Mouse (Mus musculus): ENCODE data around the gene Zfp658. TPM values are rescaled to one million over a fixed set of nuclear protein-coding genes. Genes with fewer than 3 reads are reported as not detected.
A peak's percentile ranks its signal among the peaks of the same experiment; 100 is the strongest.

Gene Zfp658
- 1 to 10 TPM; 2.8 to 4.3 (median 3.3) TPM for polyA plus RNA-seq (2017; shearing (Covaris generic))

DNA sequence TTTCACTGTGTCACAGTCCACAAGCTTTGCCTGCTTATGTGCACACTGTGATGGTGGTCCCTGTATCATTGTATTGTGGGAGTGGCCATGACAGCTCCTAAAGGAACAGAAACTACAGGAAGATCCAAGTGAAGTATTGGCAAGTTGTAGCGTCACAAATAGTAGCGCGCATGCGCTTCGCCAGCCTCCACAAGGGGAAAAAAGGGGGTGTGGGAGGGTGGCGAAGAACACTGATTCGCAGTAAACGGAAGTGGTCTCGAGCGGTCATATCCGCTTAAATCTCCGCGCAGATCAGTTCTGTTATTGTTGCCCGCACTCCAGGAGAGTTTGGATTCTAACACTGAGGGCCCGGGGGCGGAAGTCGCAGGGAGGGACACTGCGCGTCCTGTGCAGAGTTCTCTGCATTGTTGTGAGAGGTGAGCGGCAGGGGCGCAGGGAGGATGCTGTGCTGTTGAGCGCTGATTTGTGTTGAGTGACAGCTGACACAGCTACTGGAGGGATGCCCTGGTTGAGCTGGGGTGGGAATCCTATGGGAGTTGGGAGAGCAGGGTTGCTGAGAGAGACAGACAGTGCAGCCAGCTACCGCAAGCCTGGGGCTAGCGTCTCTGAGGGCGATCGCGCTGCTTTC lies at the start of gene Zfp658:
TSS of gene Zfp658 (plus strand) at position 251 of the 628 bp plus-strand sequence.
- peak; percentile 94 for ATAC-seq

DNA sequence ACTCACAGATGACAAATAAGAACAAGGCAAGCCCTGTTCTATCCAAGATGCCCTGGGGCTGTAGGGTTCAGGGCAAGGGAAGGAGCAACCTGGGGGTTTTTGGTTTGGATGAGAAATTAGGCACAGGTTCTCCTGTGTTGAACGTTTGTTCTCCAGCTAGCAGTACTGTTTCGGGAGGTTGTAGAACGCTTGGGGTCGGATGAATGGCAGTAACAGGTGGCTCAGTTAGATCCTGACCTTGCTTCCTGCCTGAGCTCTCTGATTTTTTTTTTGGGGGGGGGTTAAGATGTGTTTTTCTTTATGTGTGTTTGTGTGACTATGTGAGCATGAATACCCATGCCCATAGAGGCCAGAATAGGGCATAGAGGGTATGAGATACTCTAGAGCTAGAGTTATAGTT lies 49.5 kb upstream of the Zfp658 start:
- ATAC-seq = no peak

DNA sequence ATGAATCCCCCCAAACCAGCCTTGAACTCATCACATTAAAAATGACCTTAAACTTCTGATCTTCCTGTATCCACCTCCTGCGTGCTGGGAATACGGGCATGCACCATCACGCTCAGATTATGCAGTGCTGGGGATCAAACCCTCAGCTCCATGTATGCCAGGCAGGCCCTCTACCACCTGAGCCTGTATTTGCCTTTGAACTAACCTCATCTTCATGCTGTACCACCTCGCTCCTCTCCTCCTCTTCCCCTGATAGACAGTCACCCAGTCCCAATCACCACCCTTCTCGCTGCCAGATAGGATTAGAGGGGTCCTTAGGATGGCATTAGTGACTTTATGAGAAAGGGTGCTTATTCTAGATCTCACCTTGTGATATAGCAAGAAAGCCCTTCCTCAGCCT lies 47.0 kb upstream of the Zfp658 start:
- no peak for ATAC-seq

DNA sequence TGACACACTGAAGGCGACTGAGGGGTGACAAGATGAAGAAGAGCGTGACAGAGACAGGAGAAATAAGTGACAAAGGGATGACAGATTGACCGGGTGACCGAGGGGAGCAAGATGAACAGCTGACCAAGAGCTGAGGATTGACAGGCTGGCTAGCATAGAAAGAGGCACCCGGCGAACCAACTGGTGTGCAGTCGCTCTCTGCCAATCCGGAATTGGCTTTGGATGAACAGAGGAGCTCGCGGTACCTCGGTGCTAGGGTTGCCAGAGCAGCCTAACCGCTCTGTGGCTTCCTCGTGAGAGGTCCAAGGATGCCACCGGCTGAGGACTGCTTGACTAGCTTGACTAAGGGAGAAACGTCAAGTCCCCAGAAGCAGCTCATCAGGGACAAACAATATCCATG lies 43.7 kb upstream of the Zfp658 start:
- ATAC-seq = no peak

DNA sequence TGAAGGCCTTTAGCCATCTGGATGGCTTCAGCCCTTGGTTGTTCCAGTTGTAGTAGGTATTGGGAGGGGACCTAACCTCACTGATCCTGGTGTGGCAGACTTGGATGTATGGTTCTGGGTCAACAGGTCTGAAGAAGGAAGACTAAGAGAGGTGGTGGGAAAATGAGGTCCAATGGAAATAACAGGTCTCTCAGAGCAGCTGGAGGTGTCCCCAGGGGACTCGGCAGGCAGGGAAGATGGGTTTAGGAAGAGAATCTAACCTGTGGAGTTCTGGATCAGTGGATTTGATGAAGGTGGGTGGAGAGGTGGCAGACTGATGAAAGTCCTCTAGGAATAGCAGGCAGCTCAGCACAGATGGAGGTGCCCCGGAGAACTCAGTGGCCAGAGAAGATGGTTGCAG lies 39.3 kb upstream of the Zfp658 start:
- ATAC-seq = no peak

DNA sequence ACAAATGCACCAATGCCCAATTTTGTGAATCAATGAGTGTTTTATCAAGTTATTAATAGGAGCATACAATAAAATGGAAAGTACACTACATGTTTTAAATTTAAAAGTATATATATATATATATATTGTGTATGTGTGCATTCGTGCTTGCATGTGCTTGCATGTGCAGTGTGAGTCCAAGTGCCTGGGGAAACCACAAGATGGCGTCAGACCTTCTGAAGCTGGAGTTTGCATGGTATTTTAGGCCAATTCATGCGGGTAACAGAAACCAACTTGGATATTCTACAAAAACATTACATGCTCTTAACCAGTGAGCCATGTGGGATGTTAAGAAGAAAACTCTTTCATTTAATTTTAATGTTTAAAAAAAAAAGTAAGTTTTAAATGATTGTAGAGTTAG lies 36.7 kb upstream of the Zfp658 start:
- ATAC-seq = no peak

DNA sequence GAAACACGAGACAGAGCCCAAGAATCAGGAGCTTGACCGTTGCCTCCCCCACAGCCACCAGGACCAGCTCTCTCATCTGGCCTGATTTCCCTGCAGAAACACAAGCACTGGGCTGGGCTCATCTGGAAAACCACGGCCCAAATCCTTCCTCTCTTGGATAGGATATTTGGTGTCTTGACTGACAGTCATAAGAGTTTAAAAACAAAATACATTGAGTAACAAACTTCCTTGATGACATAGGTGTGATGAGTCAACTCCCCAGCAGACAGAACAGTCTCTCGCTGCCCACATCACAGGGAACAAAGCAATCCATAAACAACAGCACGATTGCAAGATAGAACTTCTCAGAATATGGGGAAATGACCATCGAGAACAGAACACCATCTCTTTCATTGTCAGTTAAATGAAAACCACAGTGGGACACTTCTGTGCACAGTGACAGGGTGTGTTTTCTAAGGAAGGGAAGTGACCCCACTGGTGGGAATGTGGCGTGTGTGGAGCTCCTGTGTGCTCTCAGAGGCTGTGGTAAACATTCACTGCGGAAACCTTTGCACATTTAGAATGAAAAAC lies 31.8 kb upstream of the Zfp658 start:
- no peak for ATAC-seq

DNA sequence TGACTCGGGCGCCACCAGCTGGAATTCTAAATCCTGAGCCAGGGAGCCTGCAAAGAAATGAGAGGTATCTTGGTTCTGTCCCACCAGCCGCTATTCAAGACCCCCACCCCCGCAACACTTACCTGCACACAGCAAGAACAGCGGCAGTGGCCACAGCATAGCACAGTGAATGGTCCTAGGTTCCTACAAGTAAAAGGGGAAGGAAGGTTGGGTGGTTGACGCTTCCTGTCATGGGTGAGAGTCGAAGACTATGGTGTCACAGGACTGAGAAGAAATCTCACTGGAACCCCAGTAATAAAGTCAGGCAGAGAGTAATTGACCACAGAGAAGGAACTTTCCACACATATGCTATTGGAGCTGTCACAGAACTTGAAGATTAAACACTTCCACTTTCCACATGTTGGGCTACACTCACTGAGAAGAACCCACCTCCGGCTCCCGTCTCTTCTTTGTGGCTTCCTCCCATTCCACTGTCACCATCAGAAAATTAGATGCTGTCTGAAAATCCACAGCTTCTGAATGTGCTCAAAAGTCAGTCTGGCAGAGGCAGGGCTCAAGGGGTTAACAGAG lies 29.0 kb upstream of the Zfp658 start:
- ATAC-seq = no peak

DNA sequence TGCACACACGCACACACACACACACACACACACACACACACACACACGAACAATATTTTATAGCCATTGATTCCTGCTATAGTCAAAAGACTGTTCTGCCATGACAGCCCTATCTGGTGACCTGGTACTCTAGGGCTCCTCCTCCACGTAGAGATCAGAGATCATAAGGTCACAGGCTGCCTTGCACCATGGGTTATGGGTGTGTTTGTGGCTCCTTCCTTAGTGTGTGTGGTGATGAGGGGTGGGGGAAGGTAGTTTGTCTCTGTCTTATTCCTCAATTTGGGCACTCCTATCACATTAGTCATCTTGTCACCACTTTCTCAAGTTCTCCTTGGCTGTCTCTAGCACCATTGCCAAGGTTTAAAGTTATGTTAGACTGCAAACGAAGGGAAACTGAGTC lies 23.5 kb upstream of the Zfp658 start:
- ATAC-seq = no peak

DNA sequence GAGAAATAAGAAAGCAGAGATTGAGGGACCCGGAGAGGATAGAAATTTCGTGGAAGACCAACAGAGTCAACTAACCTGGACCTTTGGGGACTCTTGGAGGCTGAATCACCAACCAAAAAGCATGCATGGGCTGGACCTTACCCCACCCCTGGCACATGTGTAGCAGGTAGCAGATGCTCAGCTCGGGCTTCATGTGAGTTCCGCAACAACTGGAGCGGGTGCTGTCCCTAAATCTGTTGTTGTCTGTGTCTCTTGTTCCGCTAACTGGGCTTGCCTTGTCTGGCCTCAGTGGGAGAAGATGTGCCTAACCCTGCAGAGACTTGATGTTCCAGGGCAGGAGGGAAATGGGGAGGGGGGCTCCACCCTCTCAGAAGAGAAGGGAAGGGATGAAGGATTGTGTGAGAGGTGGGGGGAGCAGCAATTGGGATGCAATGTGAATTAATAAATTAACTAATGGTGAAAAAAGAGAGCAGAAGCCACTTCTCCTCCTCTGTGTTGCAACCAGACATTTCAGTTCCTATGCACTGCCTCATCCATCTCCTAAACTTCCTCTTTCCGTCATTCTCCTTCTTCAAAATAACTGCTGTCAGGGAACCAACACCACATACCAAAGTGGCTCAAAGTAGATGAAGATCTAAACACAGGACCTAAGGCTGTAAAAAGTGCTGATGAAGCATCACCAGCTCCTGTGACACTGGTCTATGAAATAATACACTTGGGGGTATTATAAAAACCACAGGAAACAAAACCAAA lies 17.7 kb upstream of the Zfp658 start, which contains the start of gene Cd33:
TSS of gene Cd33 (minus strand) at position 204 of the 753 bp plus-strand sequence.
- no peak for ATAC-seq

DNA sequence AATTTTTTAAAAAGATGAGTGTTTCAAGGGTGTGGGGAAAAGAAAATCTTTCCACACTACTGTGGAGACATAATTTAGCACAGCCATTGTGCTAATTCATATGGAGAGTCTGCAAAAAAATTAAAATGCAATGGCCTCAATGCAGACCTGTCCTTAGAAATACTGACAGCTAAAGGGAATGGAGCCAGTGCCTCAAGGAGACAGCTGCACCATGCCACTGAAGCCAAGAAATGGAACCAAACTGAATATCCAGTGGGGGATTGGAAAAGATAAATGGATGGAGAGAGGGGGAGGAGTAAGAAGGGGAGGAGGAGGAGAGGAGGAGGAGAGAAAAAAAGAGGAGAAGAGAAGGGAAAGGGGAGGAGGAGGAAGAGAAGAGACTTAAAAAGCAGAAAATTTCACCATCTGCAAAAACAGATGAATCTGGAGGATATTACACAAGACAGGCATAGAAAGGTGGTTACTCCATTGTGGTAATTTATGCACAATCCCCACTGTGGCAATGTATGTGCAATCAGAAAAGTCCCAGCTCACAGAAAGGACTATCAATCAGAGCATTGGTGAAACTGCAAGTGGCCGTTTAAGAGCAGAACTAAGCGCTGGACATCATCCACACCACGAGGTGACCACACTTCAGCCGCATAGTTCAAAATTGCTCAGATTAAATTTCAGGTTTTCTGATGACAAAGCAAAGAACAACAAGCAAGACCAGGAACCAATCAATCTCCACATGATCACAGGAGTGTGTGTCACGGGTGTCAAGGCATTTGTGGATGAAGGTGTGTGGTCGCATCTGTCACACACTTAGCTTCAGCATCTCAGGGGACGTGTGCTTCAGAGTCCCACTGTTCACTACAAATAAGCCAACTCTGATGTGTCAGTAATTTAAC lies 16.2 kb upstream of the Zfp658 start:
- ATAC-seq = no peak

DNA sequence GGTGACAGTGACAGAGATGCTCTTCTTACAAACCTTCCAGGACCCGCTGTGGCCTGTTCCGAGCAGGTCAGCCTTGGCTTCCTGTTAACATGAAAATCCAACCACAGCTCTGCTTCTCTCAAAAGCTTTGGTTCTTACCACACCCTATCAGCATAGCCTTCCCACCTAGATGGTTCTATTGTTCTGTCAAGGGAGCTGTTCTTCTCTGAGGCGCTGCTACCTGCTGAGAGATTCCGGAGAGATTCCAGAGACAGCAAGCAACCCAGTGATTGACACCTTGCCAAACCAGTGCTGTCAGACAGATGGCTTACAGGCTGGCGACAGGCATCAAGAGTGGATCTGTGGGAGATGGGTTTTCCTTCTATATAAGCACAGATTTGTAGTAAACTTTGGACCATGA lies 14.4 kb upstream of the Zfp658 start:
- ATAC-seq = no peak

DNA sequence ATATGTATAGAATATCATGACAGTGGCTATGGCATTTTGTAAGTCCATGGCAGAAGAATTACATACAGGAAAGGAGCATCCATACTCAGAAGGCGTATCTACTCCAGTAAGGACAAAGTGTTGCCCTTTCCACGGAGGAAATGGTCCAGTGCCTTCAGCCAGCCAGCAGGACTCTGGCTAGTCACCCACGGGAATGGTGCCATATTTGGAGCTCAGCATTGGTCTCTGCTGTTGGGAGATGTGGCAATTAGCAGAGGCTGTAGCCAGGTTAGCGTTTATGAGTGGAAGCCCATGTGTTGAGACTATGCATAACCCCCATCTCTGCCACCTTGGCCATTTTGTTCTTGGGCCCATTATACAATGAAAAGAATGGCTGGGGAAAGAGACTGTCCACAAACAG lies 13.8 kb upstream of the Zfp658 start:
- ATAC-seq = no peak

DNA sequence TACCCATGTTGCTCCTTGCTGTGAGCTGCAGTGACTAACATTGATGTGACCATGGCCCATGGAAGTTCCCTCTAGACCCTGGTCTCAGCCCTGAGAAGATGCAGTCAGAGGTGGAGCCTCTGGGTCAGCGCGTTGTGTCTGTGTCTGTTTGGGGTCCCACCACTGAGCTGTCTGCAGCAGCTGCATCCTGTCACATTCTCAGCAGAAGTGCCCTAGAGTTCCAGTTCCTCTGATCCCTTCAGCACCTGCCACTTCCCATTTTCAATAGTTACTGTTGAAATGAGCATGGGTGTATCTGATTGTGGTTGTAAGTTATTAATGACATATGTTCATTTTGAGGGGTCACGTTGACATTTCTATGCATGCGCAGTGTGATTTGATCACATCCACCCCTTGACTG lies 8.9 kb upstream of the Zfp658 start:
- no peak for ATAC-seq

DNA sequence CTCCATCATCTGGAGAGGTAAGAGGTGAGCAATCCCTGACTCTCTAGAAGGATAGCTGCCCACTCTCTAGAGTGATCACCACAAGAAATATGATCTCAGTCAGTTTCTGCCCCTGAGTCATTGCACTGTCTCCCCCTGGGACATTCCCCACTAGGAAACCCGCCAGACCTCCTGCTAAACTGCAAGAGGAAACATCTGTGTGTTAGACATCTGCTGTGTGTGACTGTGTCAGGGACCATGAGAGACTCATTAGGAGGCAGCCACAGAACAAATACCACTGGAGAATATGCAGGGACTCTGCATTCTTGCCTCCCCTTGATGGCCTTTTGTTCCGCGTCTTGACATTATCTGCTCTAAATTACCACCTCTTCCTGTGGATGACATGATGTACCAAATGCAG lies 7.5 kb upstream of the Zfp658 start:
- ATAC-seq = no peak

DNA sequence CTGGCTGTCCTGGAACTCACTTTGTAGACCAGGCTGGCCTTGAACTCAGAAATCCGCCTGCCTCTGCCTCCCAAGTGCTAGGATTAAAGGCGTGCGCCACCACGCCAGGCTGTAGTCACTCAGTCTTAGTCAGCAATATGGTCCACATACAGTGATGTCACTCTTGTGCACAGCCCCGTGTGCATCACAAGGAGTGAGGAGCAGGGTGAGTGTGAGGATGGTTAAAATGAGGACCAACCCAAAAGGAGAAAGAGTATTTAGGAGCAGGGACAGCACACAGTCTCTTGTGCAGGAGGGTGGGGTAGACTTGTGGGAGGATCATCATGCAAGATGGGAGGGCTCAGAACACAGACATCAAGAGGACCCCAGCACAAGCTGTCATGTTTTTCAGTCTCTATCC lies 6.7 kb upstream of the Zfp658 start:
- ATAC-seq = no peak

DNA sequence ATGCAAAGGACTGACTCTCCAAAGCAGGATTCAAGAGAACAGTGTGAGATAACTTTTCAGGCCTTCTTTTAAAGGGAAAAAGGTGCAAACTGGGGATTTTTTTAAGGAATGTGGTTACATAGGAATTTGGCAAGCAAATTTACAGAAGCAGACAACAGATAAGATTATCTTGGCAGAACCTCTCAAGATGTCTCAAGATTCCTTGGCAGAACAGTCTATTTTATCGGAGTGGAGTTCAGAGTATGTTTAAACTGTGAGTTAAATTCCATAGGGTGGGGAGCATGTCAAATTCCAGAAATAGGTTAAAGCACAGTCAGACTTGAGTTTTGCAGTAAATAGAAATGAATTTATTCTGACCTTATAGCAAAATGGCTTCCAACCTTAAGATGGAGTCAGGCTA lies 5.2 kb upstream of the Zfp658 start:
- ATAC-seq = no peak

DNA sequence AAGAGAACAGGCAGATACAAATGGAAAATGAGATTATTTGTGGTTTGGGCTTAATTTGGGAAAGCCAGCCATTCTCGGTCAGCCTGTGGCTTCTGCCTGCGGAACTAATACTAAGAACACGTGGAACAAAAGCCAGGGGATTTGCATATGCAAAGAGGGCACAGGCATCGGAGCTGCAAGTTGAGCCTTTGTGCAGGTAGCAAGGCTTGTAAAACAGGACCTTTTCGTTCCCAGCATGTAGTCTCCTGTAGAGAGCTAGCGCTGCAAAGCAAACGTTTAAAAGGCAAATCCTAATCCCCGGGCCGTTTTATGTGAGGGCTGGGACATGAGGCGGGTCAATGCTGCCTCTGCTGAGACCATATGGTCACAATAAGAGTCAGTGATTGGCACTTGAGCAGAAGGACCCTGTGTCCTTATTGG lies 605 bp downstream of the Zfp658 start:
- no peak for ATAC-seq

DNA sequence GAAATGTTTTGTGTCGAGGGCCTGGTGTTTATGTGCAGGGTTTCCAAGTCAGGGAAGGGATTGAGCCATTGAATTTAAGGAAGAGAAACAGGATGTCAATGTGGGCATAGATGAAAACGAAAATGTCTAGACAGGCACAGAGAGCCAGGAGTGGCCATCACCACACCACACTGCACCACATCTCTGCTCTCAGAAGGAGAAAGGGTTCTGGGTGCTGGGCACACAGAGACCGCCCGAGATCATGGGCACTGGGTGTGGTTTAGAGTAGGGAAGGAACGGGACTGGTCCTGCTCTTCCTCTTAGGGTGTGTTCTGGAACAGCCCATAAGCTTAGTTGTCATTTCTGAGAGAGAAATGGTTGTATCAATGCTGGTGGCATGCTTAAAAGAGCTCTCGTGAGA lies 1.2 kb downstream of the Zfp658 start:
- ATAC-seq = no peak

DNA sequence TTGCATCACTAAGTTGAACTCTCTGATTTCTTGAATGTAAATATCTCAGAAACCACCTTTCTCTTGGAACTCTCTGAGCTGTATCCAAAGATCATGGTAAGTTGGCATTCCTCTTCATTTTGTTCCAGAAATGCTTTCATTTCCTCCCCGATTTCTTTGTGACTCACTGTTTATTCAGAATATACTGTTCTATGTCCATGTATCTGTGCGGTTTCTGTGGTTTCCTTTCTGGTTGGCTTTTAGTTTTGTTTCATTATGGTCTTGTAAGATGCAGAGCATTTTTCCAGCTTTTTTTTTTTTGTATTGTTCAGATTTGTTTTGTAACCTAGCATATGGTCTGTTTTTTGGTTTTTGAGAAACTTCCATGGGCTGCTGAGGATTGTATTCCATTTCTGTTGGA lies 9.2 kb downstream of the Zfp658 start:
- ATAC-seq = no peak

DNA sequence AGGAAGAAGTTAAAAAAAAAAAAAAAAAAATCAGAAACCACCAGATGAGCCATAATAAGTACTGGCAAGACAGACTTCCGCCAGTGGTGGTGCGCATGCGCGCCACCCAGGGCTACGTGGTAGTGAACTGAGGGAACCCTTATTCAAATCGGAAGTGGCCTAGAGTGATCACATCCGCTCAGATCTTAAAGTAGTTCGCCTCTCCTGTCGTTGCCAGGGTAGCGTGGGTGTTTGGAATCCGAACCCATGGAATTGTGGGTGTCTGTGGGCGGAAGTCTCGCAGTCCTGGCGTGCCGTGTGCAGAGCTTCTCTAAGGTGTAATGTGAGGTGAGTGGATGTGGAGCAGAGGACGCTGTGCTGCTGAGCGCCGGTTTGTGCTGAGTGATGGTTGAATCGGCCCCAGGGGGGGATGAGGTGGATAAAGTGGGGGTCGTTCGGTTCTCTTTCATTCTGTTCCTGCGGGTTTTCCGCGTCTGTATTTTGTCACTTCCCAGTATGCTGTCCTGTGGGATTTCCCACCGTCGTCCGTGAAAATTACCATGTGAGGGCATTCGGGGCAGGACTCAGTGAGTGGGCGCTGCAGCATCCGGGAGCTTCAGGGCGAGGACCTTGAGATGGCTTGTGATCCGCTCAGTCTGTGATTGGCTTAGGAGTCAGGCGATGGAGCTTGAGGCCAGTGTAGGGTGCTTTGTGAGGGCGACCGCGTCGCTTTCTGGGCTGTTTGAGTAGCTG lies 17.6 kb downstream of the Zfp658 start, which contains the start of gene Zfp719:
TSS of gene Zfp719 (plus strand) at position 171 of the 732 bp plus-strand sequence.
- ATAC-seq = peak; percentile 98

DNA sequence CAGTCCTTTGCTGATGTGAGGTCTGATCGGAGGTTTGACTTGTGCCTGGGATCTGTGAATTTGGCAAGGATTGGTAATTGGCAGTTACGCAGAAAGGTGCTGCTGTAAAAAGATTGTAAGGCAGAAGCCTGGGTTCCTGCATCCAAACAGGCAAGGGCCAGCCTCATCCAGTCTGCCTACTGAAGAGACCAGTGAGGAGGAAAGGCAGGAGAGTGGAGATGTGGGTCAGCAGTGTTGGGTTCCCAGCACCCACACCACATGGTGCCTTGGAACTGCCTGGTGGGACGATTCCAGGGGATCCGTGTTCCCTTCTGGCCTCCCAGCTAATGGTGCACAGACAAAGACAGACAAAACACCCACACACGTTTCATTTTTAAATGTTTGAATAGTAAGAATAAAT lies 18.5 kb downstream of the Zfp658 start:
- no peak for ATAC-seq
